Mouse (Mus musculus) c-Kit-positive CD71-negative TER-119-negative erythroid progenitor cells, embryonic 14.5 days (primary cell): ENCODE measurements around the gene Gpd1.
"Not testable (repeated sequence)": the region's sequence is repeated elsewhere in the genome, so short reads cannot be mapped to it uniquely, and the experiment has no call there.

ENCODE experiments used
- DNase-seq: peaks from one replicate; pipeline ENCODE4 v3.0.0-alpha.2; 2013; ENCODE audit warnings: low read depth

Gene Gpd1

DNA sequence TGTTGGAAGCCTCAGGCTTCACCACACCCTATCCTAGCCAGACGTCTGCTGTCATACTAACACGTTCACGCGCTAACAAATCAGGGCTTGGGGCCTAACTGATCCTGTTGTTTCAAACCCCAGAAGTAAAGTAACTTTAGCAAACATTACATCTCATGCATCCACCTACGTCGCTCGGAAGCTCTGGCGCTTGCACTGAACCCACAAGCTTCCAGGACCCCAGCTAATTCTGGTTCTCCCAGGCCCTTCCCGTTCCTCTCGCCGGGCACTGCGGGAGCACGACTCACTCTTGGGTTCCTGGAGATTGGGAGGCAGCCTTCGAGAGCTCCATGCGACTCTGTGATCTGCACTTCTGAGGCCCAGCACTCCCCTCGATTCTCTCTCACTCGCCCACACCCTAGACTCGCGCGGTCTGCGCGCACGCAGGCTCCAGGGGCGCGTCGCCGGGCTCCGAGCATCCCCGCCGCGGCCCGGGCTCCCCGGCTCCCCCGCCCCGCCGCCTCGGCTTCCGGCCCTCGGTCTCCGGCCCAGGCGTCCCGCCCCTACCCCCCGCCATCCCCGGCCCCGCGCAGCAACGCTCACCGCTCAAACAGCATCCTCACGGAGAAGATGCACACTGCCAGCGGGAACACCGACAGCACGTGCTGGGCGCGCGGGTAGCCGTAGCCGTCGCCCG is 54.4 kb downstream of the Gpd1 start:
- DNase-seq, result no peak

DNA sequence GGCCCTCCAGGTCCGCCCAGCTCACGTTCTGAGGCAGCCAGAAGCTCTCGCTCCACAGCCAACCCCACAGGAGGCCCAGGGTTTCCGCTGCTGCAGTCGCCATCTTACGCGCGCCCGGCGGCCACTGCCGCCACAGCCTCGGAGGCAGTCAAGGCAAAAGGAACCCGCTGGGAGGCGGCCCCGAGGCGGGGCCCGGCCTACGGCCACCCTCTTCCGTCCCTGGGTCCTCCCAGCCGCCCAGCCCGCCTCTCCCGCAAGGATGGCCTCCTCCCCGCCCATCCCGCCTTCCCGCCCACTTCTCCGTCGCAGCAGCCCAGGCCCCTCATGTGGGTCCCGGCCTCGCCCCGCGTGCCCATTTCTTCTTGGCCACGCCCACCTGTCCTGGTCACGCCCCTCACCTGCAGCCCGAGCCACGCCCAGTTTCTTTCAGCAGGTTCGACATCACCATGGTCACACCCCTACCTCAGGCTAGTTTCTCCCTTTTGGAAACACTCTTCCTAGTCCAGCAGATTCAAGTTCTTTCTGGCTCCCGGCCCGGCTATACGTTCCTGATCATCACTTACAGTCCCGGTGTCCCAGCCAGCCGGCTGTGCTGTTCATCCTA is 55.1 kb downstream of the Gpd1 start:
- peak; percentile 63 for DNase-seq

DNA sequence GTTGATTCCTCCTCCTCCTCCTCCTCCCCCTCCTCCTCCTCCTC is 55.4 kb downstream of the Gpd1 start, which contains the start of gene Cers5:
Gene Cers5 (minus strand): TSS at position 5 of the 44 bp plus-strand sequence.
- DNase-seq, result not testable (repeated sequence)

DNA sequence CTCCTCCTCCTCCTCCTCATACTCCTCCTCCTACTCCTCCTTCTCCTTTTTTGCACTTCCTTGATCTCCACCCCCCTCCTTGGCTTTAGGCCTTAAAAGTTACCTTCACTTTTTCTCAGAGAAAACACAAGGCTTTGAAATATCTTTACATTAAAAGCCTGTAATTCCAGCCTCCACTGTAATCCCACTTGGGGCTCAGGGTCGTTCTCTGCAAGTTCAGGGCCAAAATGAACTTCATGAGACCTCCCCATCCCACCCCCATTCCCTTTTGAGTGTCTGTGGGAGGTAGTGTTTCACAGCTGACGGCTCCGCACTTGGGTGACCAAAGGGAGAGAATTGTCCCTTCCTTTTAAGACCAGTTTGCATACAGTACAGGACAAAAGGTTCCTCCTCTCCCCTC is 55.6 kb downstream of the Gpd1 start:
- DNase-seq, result no peak
